Comparison of ENCODE assay signal across 18 mouse cellular contexts in the genomic region with DNA sequence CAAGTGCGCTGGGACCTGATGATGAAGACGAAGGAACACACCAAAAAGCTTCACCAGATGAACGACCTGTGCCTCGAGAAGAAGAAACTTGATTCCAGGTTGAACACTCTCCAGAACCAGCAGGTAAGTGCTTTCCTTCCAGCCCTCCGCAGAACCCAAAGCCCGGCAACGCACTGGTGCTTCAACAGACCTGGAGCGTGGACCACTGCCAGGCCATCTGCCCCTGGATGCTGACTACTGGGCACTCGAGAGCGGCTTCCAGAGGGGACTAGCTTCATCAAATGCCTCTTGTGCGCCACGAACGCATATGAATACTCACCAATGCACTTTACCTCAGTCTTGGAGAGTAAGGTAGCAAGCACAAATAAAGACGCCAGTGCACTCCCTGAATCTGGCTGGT.
DNase-seq lines count a peak whose midpoint lies in the region; ATAC-seq and TF ChIP-seq lines count a peak whose summit lies in the region.
"Had no signal": no experiment of that assay in that cellular context is flagged by ENCODE, and none has a peak within 500 bp of the region (broad histone marks: within the 10 kb centered on the region; RNA-seq: fewer than 3 reads in every experiment).

No protein-coding gene starts in this region.

- peak overlapping the region; percentile 38 for H3K27ac ChIP-seq in limb, embryonic 15.5 days
- H3K27ac ChIP-seq in limb, embryonic 10.5 days, result no peak overlapping the region
- H3K27ac ChIP-seq in kidney, adult 2 months (ENCODE audit: insufficient read depth, low read depth, low read length), result no peak overlapping the region
- H3K27ac ChIP-seq in heart, embryonic 11.5 days (ENCODE audit: low read depth, low read length), result no peak overlapping the region
- H3K27ac ChIP-seq: gastrocnemius, adult 2 months; hindbrain, embryonic 15.5 days; liver, embryonic 15.5 days; lung, embryonic 15.5 days; neural tube, embryonic 15.5 days had no signal

- H3K27me3 ChIP-seq in limb, embryonic 15.5 days, result no peaks in the 10 kb centered on the region
- no peaks in the 10 kb centered on the region for H3K27me3 ChIP-seq in limb, embryonic 10.5 days (ENCODE audit: low read depth, poor library complexity, severe bottlenecking)
- H3K27me3 ChIP-seq in kidney, adult 2 months (replicated peaks; ENCODE audit: control insufficient read depth, insufficient read depth, low read length), result no peaks in the 10 kb centered on the region
- H3K27me3 ChIP-seq in heart, embryonic 11.5 days (ENCODE audit: control insufficient read depth, insufficient read depth, low read length), result no peaks in the 10 kb centered on the region
- H3K27me3 ChIP-seq: hindbrain, embryonic 15.5 days; liver, embryonic 15.5 days; lung, embryonic 15.5 days; neural tube, embryonic 15.5 days had no signal

- no peak for TF ChIP-seq POLR2A in kidney, adult 2 months (IDR thresholded peaks at IDR 0.05; ENCODE audit: low read depth, low read length)

- peaks cover 16% of the 10 kb centered on the region for H3K36me3 ChIP-seq in limb, embryonic 15.5 days
- H3K36me3 ChIP-seq in limb, embryonic 10.5 days, result peaks cover 18% of the 10 kb centered on the region
- H3K36me3 ChIP-seq in kidney, adult 2 months (ENCODE audit: control insufficient read depth, insufficient read depth, low read length), result no peaks in the 10 kb centered on the region
- no peaks in the 10 kb centered on the region for H3K36me3 ChIP-seq in heart, embryonic 11.5 days (ENCODE audit: control insufficient read depth, insufficient read depth, low read length)
- H3K36me3 ChIP-seq: hindbrain, embryonic 15.5 days; liver, embryonic 15.5 days; neural tube, embryonic 15.5 days had no signal

- WGBS in limb, embryonic 15.5 days, result 81% methylated on average over 14 of the region's 14 CpGs
- 93% methylated on average over 14 of the region's 14 CpGs for WGBS in limb, embryonic 10.5 days
- 91% methylated on average over 14 of the region's 14 CpGs for WGBS in kidney, adult 2 months
- WGBS in heart, embryonic 11.5 days (ENCODE audit: insufficient replicate concordance), result 85% methylated on average over 14 of the region's 14 CpGs

- H3K4me1 ChIP-seq in limb, embryonic 15.5 days, result peaks cover 32% of the 10 kb centered on the region
- H3K4me1 ChIP-seq in limb, embryonic 10.5 days, result no peaks in the 10 kb centered on the region; the same call in 1 of the 2 replicates
- no peaks in the 10 kb centered on the region for H3K4me1 ChIP-seq in kidney, adult 2 months (ENCODE audit: control insufficient read depth, insufficient read depth, low read length)
- no peaks in the 10 kb centered on the region; the same call in 1 of the 2 replicates for H3K4me1 ChIP-seq in heart, embryonic 11.5 days (ENCODE audit: control insufficient read depth, insufficient read depth, low read length)
- H3K4me1 ChIP-seq: liver, embryonic 15.5 days had no signal

- DNase-seq in limb, embryonic 10.5 days (ENCODE audit: low spot score), result no peak
- DNase-seq in cerebellum, adult 18-20 months, result peak; percentile 93 to 94
- DNase-seq in cerebellum, postnatal 14 days, result peak; percentile 97 to 98
- DNase-seq in kidney, adult 2 months, result no peak
- DNase-seq: adrenal gland, adult 8-10 months; gastrocnemius, adult 2 months; heart, postnatal 4 days; liver; right cerebral cortex, adult 18-20 months; right cerebral cortex, postnatal 4 days; thymus, adult 18-20 months had no signal

- no peak overlapping the region for H3K4me2 ChIP-seq in limb, embryonic 15.5 days
- H3K4me2 ChIP-seq in heart, embryonic 11.5 days, result no peak overlapping the region
- H3K4me2 ChIP-seq: hindbrain, embryonic 15.5 days; liver, embryonic 15.5 days; neural tube, embryonic 15.5 days had no signal

- ATAC-seq in limb, embryonic 15.5 days (ENCODE audit: insufficient number of reproducible peaks, low FRiP score, low TSS enrichment, low read depth), result no peak
- peak; percentile 83 for ATAC-seq in cerebellum, adult (ENCODE audit: insufficient number of reproducible peaks, low FRiP score, low TSS enrichment)
- ATAC-seq in heart, embryonic 11.5 days (replicated peaks; ENCODE audit: insufficient number of reproducible peaks, low FRiP score, low TSS enrichment), result no peak

- no peak overlapping the region for H3K9ac ChIP-seq in limb, embryonic 15.5 days
- no peak overlapping the region for H3K9ac ChIP-seq in heart, embryonic 11.5 days (ENCODE audit: low read depth, low read length)
- H3K9ac ChIP-seq: hindbrain, embryonic 15.5 days; liver, embryonic 15.5 days; lung, embryonic 15.5 days; neural tube, embryonic 15.5 days had no signal

- no peak for TF ChIP-seq CTCF in kidney, adult 2 months (conservative IDR thresholded peaks at IDR 0.05; ENCODE audit: insufficient read depth, insufficient read length, low read depth, low read length)

- H3K4me3 ChIP-seq in limb, embryonic 15.5 days, result no peak overlapping the region
- no peak overlapping the region for H3K4me3 ChIP-seq in limb, embryonic 10.5 days
- H3K4me3 ChIP-seq in kidney, adult 2 months (ENCODE audit: insufficient read depth, low read depth, low read length), result no peak overlapping the region
- no peak overlapping the region for H3K4me3 ChIP-seq in heart, embryonic 11.5 days (ENCODE audit: low read depth, low read length)
- H3K4me3 ChIP-seq: gastrocnemius, adult 2 months; hindbrain, embryonic 15.5 days; liver, embryonic 15.5 days; lung, embryonic 15.5 days; neural tube, embryonic 15.5 days had no signal

- H3K9me3 ChIP-seq in limb, embryonic 15.5 days, result no peaks in the 10 kb centered on the region
- no peaks in the 10 kb centered on the region for H3K9me3 ChIP-seq in limb, embryonic 10.5 days (replicated peaks)
- H3K9me3 ChIP-seq in heart, embryonic 11.5 days (replicated peaks; ENCODE audit: control insufficient read depth, low read length), result no peaks in the 10 kb centered on the region
- H3K9me3 ChIP-seq: hindbrain, embryonic 15.5 days; liver, embryonic 15.5 days; lung, embryonic 15.5 days; neural tube, embryonic 15.5 days had no signal

Comparison
In these comparisons a context has a peak if more than half of its experiments do, and no peak if none do; other contexts are left out.
1. DNase-seq: peak in cerebellum, adult 18-20 months (2 of 2) and cerebellum, postnatal 14 days (2 of 2); none in limb, embryonic 10.5 days (single experiment) and kidney, adult 2 months (single experiment).